Mouse (Mus musculus): Measurements from ENCODE around the gene Kmo.

DNA sequence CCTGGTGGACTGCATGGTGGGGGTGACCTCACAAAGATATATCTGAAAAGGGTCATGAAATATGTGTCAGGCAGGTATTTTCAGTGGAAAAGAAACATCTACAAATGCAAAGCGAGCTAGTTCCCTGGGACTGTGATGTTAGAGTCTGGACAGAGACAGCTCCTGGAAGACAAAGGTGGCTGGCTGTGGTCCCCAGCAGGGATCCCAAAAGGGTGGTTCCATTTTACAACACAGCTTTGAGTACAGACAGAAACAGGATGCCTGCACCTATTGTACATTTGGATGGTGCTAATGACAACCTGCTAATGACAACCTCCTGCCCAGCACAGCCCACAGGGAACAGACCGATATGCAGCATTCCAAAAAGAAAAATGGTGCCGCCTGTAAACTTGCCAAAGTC is 49.3 kb downstream of the Kmo start:
- no peak for TF ChIP-seq CHD2 (IDR thresholded peaks at IDR 0.05; ENCODE audit: low read depth, low read length)
- no peak for TF ChIP-seq MAFK (IDR thresholded peaks at IDR 0.05; ENCODE audit: insufficient read depth, low read depth, low read length)
- TF ChIP-seq ZC3H11A (IDR thresholded peaks at IDR 0.05; ENCODE audit: borderline replicate concordance, low read depth, low read length) = no peak
- no peak for TF ChIP-seq ZNF384 (IDR thresholded peaks at IDR 0.05; ENCODE audit: low read depth, low read length)
- TF ChIP-seq HCFC1 (IDR thresholded peaks at IDR 0.05; ENCODE audit: borderline replicate concordance, insufficient read depth, low read length) = no peak
